Mouse (Mus musculus) stomach, postnatal 0 days (tissue): ENCODE measurements around the gene Nos1.

Source experiments
- CTCF ChIP-seq: IDR thresholded peaks from 2 replicates; pipeline ENCODE4 v1.5.1; 2016; ENCODE audit warnings: antibody characterized with exemption, low read depth, mild to moderate bottlenecking, moderate library complexity
- EP300 ChIP-seq: optimal IDR thresholded peaks from 2 replicates; pipeline ENCODE3; 2016; ENCODE audit warnings: antibody characterized with exemption

GRCm38 (mm10) chr5:117844611-117845010 lies 63.8 kb downstream of the Nos1 start:
- TF ChIP-seq CTCF (no peak), EP300 (no peak)
